Mouse (Mus musculus): ENCODE results near the gene Inpp4a. TPM values are rescaled to one million over a fixed set of nuclear protein-coding genes. Genes with fewer than 3 reads are reported as not detected.

Inpp4a gene
- total RNA-seq (2021) = 100 to 1,000 TPM; 151 to 152 TPM
- long read RNA-seq, experiment 1, partial matches to known transcripts = 4 of 17 reads
- long read RNA-seq, experiment 1, other reads (novel, unspliced or antisense) = 13 of 17 reads
- long read RNA-seq, experiment 2, partial matches to known transcripts = 0 of 5 reads
- long read RNA-seq, experiment 2, other reads (novel, unspliced or antisense) = 4 of 5 reads

- peak; percentile 92 for DNase-seq (ENCODE audit: low spot score in 2 of 2)
- intact Hi-C loops (cut with DNase I) = loop anchor here (5.0 kb wide), 2 partner anchors 52 to 72 kb away; no protein-coding TSS in a partner anchor
Observed at GRCm38 (mm10) chr1:37299540-37300491, at the start of gene Inpp4a. Gene Inpp4a (plus strand): TSS chr1:37299865.

GRCm38 (mm10) chr1:37250643-37251310 is 48.9 kb upstream of the Inpp4a start:
- DNase-seq (ENCODE audit: low spot score in 2 of 2) = peak; percentile 77 to 92
- intact Hi-C loops (cut with DNase I) = loop anchor here (1.0 to 2.0 kb wide), 2 partner anchors 466 to 514 kb away; no protein-coding TSS in a partner anchor

- no peak for DNase-seq (ENCODE audit: low spot score in 2 of 2)
- intact Hi-C loops (cut with DNase I) = no loop called here
Observed at GRCm38 (mm10) chr1:37258443-37258842, 41.2 kb upstream of the Inpp4a start.

GRCm38 (mm10) chr1:37272464-37272863 is 27.2 kb upstream of the Inpp4a start:
- intact Hi-C loops (cut with DNase I) = loop anchor here (2.0 kb wide), 2 partner anchors 128 to 364 kb away; no protein-coding TSS in a partner anchor
- peak; percentile 76 to 79 for DNase-seq (ENCODE audit: low spot score in 2 of 2)

- no peak for DNase-seq (ENCODE audit: low spot score in 2 of 2)
- intact Hi-C loops (cut with DNase I) = no loop called here
Observed at GRCm38 (mm10) chr1:37286556-37286955, 13.1 kb upstream of the Inpp4a start.

- DNase-seq (ENCODE audit: low spot score in 2 of 2) = no peak
- intact Hi-C loops (cut with DNase I) = no loop called here
Observed at GRCm38 (mm10) chr1:37287748-37288147, 11.9 kb upstream of the Inpp4a start.

GRCm38 (mm10) chr1:37288181-37288935 is 11.3 kb upstream of the Inpp4a start:
- intact Hi-C loops (cut with DNase I) = no loop called here
- peak; percentile 73 to 78 for DNase-seq (ENCODE audit: low spot score in 2 of 2)

GRCm38 (mm10) chr1:37288941-37289340 is 10.7 kb upstream of the Inpp4a start:
- DNase-seq (ENCODE audit: low spot score in 2 of 2) = no peak
- intact Hi-C loops (cut with DNase I) = no loop called here

GRCm38 (mm10) chr1:37296414-37296813 is 3.3 kb upstream of the Inpp4a start:
- DNase-seq (ENCODE audit: low spot score in 2 of 2) = no peak
- intact Hi-C loops (cut with DNase I) = no loop called here

- intact Hi-C loops (cut with DNase I) = no loop called here
- DNase-seq (ENCODE audit: low spot score in 2 of 2) = no peak
Observed at GRCm38 (mm10) chr1:37298904-37299303, 761 bp upstream of the Inpp4a start.

- intact Hi-C loops (cut with DNase I) = loop anchor here (5.0 kb wide), 2 partner anchors 52 to 72 kb away; no protein-coding TSS in a partner anchor
- DNase-seq (ENCODE audit: low spot score in 2 of 2) = no peak
Observed at GRCm38 (mm10) chr1:37300650-37301049, 985 bp downstream of the Inpp4a start.

GRCm38 (mm10) chr1:37302801-37303200 is 3.1 kb downstream of the Inpp4a start:
- intact Hi-C loops (cut with DNase I) = loop anchor here (5.0 kb wide), 2 partner anchors 50 to 70 kb away; no protein-coding TSS in a partner anchor
- no peak for DNase-seq (ENCODE audit: low spot score in 2 of 2)

GRCm38 (mm10) chr1:37305691-37306287 is 6.1 kb downstream of the Inpp4a start:
- no peak for DNase-seq (ENCODE audit: low spot score in 2 of 2)
- intact Hi-C loops (cut with DNase I) = no loop called here

GRCm38 (mm10) chr1:37307586-37307985 is 7.9 kb downstream of the Inpp4a start:
- DNase-seq (ENCODE audit: low spot score in 2 of 2) = no peak
- intact Hi-C loops (cut with DNase I) = no loop called here

- DNase-seq (ENCODE audit: low spot score in 2 of 2) = no peak
- intact Hi-C loops (cut with DNase I) = no loop called here
Observed at GRCm38 (mm10) chr1:37308021-37308742, 8.5 kb downstream of the Inpp4a start.

GRCm38 (mm10) chr1:37308743-37309100 is 9.1 kb downstream of the Inpp4a start:
- intact Hi-C loops (cut with DNase I) = no loop called here
- no peak for DNase-seq (ENCODE audit: low spot score in 2 of 2)

GRCm38 (mm10) chr1:37309939-37310515 is 10.4 kb downstream of the Inpp4a start:
- intact Hi-C loops (cut with DNase I) = no loop called here
- no peak for DNase-seq (ENCODE audit: low spot score in 2 of 2)

GRCm38 (mm10) chr1:37314338-37314737 is 14.7 kb downstream of the Inpp4a start:
- intact Hi-C loops (cut with DNase I) = no loop called here
- no peak for DNase-seq (ENCODE audit: low spot score in 2 of 2)
